Mouse (Mus musculus) heart, embryonic 12.5 days (tissue): Measurements from ENCODE around the gene Unc13b. TPM values are rescaled to one million over a fixed set of nuclear protein-coding genes. Genes with fewer than 3 reads are reported as not detected.

Source experiments
- ATAC-seq: fragments of 200-750 bp; cut with Nextera tagmentation; 2 replicates; pipeline ENCODE4 v1.8.0; 2017; ENCODE audit warnings: moderate TSS enrichment, moderate library complexity; ENCODE audit not compliant: insufficient number of reproducible peaks, low FRiP score
- H3K27ac ChIP-seq: fragments of 300-500 bp; sonication (generic); 2 replicates; pipeline ENCODE4 v1.5.1; 2016; ENCODE audit warnings: mild to moderate bottlenecking, moderate library complexity; ENCODE audit not compliant: poor library complexity, severe bottlenecking
- H3K27me3 ChIP-seq: fragments of 300-500 bp; sonication (generic); replicated peaks from 2 replicates; pipeline ENCODE4 v1.6.1; 2016; ENCODE audit warnings: mild to moderate bottlenecking, moderate library complexity
- H3K36me3 ChIP-seq: fragments of 300-500 bp; sonication (generic); 2 replicates; pipeline ENCODE4 v1.6.1; 2016; ENCODE audit warnings: mild to moderate bottlenecking, moderate library complexity
- H3K4me1 ChIP-seq: fragments of 300-500 bp; sonication (generic); replicated peaks from 2 replicates; pipeline ENCODE4 v1.6.1; 2016; ENCODE audit warnings: mild to moderate bottlenecking
- H3K4me2 ChIP-seq: fragments of 300-500 bp; sonication (generic); 2 replicates; pipeline ENCODE4 v1.6.1; 2016; ENCODE audit warnings: mild to moderate bottlenecking, moderate library complexity
- H3K4me3 ChIP-seq: fragments of 300-500 bp; sonication (generic); 2 replicates; pipeline ENCODE4 v1.5.1; 2016; ENCODE audit warnings: mild to moderate bottlenecking
- H3K9ac ChIP-seq: fragments of 300-500 bp; sonication (generic); 2 replicates; pipeline ENCODE4 v1.6.1; 2016; ENCODE audit warnings: mild to moderate bottlenecking, moderate library complexity
- H3K9me3 ChIP-seq: fragments of 300-500 bp; sonication (generic); replicated peaks from 2 replicates; pipeline ENCODE4 v1.6.1; 2016; ENCODE audit warnings: mild to moderate bottlenecking, moderate library complexity
- WGBS: fragments of 180-500 bp; shearing (Covaris S2); methylation state at CpG from one replicate; pipeline ENCODE4 v1.1.7; 2016; 5-methylcytosine and 5-hydroxymethylcytosine counted together
- polyA plus RNA-seq: library from polyadenylated mRNA; unstranded; fragments of >200 nt; fragmentation: Nextera tagmentation; extraction: Ambion mirVana; gene quantifications from 2 replicates; pipeline ENCODE4 v1.2.1, GENCODE M21; 2016

Gene Unc13b
- 15.1 and 15.8 TPM in 2 replicates for polyA plus RNA-seq

DNA sequence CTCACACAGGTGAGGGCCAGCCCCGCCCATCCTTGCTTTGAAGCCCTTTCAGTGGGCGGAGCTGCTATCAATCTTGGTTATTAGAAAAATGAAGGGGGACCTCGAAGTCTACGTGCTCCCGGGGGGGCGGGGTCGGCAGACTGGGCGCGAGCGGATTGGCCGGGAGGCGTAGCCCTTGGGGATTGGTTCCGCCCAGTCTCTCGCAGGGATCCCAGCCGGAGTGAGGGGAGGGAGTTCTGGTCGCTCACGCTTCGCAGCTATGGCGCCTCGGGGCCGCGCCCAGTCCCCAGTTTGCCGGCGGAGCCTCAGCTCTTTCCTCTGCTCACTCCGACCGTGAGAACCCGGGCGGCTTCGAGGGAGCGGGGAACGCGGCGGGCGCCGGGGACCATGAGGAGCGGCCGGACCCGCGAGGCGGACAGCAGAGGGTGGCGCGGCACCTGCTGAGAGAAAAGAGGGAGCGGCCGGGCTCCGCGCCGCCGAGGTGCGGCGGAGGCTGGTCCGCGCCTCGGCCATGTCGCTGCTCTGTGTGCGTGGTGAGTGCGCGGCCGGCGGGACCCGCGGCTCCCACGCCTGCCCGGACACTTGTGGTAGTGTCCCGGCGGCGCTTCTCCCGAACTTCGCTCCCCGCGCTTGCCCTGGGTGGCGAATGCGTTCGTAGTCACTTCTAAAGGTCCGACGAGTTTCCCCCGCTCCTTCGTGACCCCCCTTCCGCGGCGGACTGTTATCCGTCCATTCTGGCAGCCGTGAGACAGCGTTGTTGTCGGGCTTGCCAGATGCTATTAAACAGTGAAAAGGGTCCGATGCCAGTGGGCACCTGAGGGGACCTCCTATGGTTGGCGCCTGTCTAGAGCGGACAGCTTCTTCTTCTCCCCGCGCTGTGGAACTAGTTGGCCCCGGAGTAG, at the start of gene Unc13b:
Gene Unc13b (plus strand): TSS at position 201 of the 902 bp plus-strand sequence.
- Histone ChIP-seq H3K9ac (peak within 1 kb of the TSS; percentile 81), H3K9me3 (no peaks in the 10 kb centered on the region), H3K4me1 (peaks cover 15% of the 10 kb centered on the region; the same call in 1 of the 2 replicates), H3K27me3 (no peaks in the 10 kb centered on the region), H3K4me2 (peak within 1 kb of the TSS; percentile 83), H3K4me3 (peak within 1 kb of the TSS; percentile 76), H3K36me3 (no peaks in the 10 kb centered on the region), H3K27ac (peak within 1 kb of the TSS; percentile 77)
- under 1% methylated on average over 78 of the region's 90 CpGs for WGBS
- ATAC-seq: peak; percentile 97

DNA sequence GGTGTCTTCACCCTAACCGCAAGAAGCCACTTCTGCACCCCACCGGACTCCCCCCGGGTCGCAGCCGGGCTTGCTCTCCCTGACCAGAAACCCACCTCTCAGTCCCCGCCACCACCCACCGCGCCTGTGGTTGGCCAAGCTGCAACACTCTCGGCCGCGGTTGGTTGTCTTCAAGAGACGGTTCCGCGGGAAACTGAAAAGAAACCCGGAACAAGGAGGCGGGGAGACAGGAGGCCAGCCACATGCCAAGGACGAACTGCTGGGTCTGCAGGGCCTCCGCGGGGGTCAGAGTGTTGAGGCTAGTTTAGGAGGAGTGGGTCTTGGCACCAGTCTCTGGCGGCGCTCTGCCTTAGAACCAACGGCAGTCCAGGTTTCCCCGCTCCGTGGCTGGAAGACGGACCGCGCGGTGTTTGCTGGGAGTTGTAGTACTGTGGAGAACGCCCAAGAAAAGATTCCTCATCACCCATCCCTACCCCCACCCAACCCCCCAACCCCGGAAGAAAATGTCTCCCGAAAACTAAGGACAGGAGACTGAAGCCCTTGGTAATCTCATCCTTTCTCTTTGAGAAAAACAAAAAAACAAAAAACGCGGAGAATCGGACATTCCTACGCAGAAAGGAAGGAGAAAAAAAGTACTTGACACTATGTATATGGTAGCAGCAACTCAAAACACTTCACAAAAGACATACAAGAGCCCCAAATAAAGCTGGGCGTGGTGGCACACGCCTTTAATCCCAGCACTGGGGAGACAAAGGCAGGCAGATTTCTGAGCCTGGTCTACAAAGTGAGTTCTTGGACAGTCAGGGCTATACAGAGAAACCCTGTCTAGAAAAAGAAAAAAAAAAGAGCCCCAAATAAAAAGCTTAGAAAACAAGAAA, 48.4 kb upstream of the Unc13b start, which contains the start of gene Fancg:
Gene Fancg (minus strand): TSS at position 346 of the 878 bp plus-strand sequence.
- under 1% methylated on average over 37 of the region's 37 CpGs for WGBS
- Histone ChIP-seq H3K27me3 (no peaks in the 10 kb centered on the region), H3K4me3 (peak within 1 kb of the TSS; percentile 90), H3K9ac (peak within 1 kb of the TSS; percentile 76), H3K4me1 (peaks cover 18% of the 10 kb centered on the region), H3K9me3 (no peaks in the 10 kb centered on the region), H3K36me3 (peaks cover 8% of the 10 kb centered on the region; the same call in 1 of the 2 replicates), H3K27ac (peak within 1 kb of the TSS; percentile 76), H3K4me2 (peak within 1 kb of the TSS; percentile 82)
- ATAC-seq: peak; percentile 89

DNA sequence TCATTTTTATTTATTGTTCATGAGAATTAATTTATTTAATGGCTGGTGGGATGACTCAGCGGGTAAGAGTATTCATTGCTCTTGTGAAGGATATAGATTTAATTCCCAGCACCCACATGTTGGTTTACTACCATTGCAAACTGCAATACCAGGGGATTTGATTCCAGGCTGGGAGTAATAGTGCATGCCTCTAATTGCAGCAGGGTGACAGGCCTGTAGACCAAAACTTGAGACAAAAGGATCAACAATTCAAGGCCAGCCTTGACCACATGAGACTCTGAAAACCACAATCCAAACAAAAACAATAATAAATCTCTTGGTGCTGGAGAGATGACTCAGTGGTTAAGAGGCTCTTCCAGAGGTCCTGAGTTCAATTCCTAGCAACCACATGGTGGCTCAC, 46.7 kb upstream of the Unc13b start:
- H3K9me3 ChIP-seq: no peaks in the 10 kb centered on the region
- H3K4me3 ChIP-seq: no peak overlapping the region
- H3K9ac ChIP-seq: no peak overlapping the region
- no peaks in the 10 kb centered on the region for H3K27me3 ChIP-seq
- no peak overlapping the region for H3K27ac ChIP-seq
- peaks cover 9% of the 10 kb centered on the region for H3K36me3 ChIP-seq
- WGBS: 84% methylated on average over 1 of the region's 1 CpGs
- no peak for ATAC-seq
- H3K4me1 ChIP-seq: peaks cover 18% of the 10 kb centered on the region
- H3K4me2 ChIP-seq: no peak overlapping the region

DNA sequence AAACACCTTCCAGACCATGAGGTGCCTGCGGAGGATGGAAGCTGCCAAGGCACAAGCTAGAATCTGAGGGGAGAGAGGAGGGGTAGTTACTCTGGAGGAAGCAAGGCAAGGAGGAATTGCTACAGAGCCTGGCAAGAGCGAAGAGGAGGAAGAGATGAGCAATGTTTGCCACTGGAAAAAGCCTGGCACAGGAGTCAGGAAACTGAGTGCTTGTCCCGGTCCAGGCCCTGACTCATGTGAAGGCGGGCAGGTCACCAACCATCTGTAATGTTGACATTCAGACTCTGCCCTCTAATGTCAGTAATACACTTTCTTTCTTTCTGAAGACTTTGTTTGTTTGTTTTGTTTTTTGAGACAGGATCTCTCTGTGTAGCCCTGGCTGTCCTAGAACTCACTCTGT, 40.6 kb upstream of the Unc13b start:
- no peaks in the 10 kb centered on the region for H3K27me3 ChIP-seq
- H3K9me3 ChIP-seq: no peaks in the 10 kb centered on the region
- no peak overlapping the region for H3K4me2 ChIP-seq
- no peak overlapping the region for H3K9ac ChIP-seq
- ATAC-seq: no peak
- WGBS: 92% methylated on average over 4 of the region's 4 CpGs
- no peak overlapping the region for H3K27ac ChIP-seq
- peaks cover 65% of the 10 kb centered on the region for H3K36me3 ChIP-seq
- H3K4me1 ChIP-seq: peaks cover 7% of the 10 kb centered on the region; the same call in 1 of the 2 replicates
- no peak overlapping the region for H3K4me3 ChIP-seq

DNA sequence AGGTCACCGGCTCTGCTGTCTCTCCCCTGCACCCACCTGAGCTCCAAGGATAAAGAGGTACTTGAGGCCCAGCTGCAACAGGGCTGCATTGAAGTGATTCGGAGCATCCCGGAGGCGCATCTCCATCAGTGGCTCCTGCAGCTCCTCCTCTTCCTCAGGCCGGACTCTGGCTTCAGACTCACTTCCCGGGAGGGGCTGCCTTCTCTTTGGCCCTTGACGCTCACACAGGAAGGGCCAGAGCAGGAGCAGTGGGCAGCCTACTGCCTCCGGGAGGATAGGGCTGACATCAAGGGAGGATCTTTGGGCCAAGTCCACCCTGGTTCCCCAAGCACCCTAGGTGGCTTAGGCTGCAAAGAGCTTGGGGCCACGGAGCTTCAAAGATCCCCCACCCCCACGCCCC, 39.6 kb upstream of the Unc13b start:
- Histone ChIP-seq H3K27ac (no peak overlapping the region), H3K4me2 (no peak overlapping the region), H3K36me3 (peaks cover 71% of the 10 kb centered on the region), H3K4me3 (no peak overlapping the region), H3K9ac (no peak overlapping the region), H3K4me1 (no peaks in the 10 kb centered on the region), H3K27me3 (no peaks in the 10 kb centered on the region), H3K9me3 (no peaks in the 10 kb centered on the region)
- 94% methylated on average over 10 of the region's 10 CpGs for WGBS
- no peak for ATAC-seq

DNA sequence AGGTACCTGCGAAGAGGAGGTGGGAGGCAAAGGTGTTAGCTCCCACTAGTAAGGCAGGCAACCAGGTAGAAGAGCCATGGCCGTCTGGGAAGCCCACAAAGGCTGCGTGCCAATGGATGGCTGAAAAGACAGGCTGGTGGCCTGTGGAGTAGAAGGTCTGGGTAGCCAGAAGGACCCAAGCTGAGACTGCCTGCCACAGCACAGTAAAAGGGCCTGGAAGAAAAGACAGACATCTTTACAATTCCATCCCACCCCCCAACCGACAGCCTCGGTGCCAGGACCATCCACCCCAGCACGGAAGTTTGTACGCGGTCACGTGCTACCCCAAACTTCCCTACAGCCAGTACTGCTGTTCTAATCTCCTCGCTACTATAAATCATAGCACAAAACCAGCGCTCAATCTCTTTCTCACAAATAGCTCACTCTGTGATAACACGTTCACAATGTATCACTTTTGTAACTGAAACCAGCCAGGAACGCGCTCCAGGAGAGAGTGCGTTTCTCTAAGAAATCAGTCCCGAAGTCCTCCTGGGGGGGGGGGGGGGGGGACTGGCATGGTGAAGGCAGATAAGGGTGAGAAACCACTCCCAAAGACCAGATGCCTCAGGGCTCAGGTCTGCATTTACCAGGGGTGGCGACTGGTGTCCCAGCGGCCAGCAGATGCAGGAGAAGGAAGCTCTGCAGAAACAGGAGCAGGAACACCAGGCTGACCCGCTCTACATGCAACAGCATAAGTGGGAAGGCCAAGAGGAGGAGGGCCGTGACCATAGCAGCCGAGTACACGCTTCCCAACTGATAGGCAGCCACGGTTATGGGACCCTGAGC, 38.9 kb upstream of the Unc13b start:
- no peaks in the 10 kb centered on the region for H3K9me3 ChIP-seq
- WGBS: 85% methylated on average over 23 of the region's 23 CpGs
- H3K27me3 ChIP-seq: no peaks in the 10 kb centered on the region
- no peak overlapping the region for H3K4me3 ChIP-seq
- no peak overlapping the region for H3K4me2 ChIP-seq
- no peak for ATAC-seq
- H3K4me1 ChIP-seq: peaks cover 6% of the 10 kb centered on the region
- H3K27ac ChIP-seq: no peak overlapping the region
- no peak overlapping the region for H3K9ac ChIP-seq
- peaks cover 71% of the 10 kb centered on the region for H3K36me3 ChIP-seq

DNA sequence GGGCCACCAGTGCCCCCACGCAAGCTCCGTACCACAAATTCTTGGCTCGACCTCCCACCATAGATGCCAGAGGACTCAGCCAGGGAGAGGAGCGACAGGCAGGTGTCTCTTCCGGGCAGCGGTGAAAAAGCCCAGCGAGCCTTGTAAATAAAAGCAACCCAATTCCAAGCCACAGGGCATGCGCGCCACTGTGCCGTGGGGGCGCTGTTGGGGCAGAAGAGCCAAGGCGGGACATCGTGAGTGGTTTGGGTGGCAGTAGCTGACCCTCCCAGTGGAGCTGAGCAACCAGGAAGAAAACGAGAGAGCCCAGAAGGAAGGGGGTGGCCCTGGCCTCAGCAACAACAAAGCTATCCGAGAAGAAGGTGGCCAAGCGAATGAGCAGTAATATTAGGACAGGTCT, 37.9 kb upstream of the Unc13b start:
- H3K4me1 ChIP-seq: peaks cover 10% of the 10 kb centered on the region
- WGBS: 84% methylated on average over 16 of the region's 16 CpGs
- no peak overlapping the region for H3K27ac ChIP-seq
- H3K4me3 ChIP-seq: no peak overlapping the region
- H3K9me3 ChIP-seq: no peaks in the 10 kb centered on the region
- no peak overlapping the region for H3K9ac ChIP-seq
- ATAC-seq: no peak
- no peaks in the 10 kb centered on the region for H3K27me3 ChIP-seq
- H3K36me3 ChIP-seq: peaks cover 71% of the 10 kb centered on the region
- no peak overlapping the region for H3K4me2 ChIP-seq

DNA sequence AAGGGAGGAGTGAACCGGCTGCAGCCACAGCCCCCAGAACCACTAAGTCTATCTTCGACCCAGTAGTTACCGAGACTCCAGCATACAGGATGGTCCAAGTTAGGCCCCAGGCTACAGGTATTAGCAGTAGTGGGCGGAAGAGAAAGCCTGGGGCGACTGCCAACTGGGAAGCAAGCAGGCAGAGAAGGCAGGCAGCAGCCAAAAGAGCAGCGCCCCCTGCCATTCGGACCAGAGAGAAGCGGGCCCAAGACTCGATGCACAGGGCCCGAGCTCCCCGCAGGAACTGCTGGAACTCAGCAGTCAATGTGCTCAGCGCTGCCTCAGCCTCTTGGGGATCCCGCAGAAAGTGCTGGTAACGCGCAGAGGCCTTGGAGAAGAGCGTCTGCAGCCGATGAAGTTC, 37.4 kb upstream of the Unc13b start:
- ATAC-seq: no peak
- H3K27ac ChIP-seq: no peak overlapping the region
- no peak overlapping the region for H3K9ac ChIP-seq
- no peak overlapping the region for H3K4me2 ChIP-seq
- WGBS: 73% methylated on average over 17 of the region's 17 CpGs
- no peaks in the 10 kb centered on the region for H3K27me3 ChIP-seq
- H3K4me1 ChIP-seq: peaks cover 10% of the 10 kb centered on the region
- peaks cover 71% of the 10 kb centered on the region for H3K36me3 ChIP-seq
- H3K9me3 ChIP-seq: no peaks in the 10 kb centered on the region
- no peak overlapping the region for H3K4me3 ChIP-seq

DNA sequence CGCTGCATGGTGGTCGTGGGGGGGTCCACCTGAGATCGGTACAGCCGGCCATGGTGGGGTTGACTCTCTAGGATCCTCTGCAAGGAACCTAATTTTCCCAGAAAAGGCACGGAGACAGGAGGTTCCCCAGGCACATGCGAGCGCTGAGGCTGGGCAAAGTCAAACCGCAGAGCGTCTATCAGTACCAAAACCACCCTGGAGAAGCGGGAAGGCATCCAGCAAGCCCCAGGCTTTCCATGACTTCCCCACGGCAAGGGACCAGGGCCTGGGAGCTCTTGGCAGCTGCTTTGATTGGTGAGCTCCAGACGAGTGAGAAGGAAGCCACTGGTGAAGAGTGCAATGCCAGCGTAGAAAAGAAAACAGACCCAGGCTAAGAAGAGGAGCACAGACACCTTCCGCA, 34.1 kb upstream of the Unc13b start:
- ATAC-seq: no peak
- 78% methylated on average over 14 of the region's 14 CpGs for WGBS

DNA sequence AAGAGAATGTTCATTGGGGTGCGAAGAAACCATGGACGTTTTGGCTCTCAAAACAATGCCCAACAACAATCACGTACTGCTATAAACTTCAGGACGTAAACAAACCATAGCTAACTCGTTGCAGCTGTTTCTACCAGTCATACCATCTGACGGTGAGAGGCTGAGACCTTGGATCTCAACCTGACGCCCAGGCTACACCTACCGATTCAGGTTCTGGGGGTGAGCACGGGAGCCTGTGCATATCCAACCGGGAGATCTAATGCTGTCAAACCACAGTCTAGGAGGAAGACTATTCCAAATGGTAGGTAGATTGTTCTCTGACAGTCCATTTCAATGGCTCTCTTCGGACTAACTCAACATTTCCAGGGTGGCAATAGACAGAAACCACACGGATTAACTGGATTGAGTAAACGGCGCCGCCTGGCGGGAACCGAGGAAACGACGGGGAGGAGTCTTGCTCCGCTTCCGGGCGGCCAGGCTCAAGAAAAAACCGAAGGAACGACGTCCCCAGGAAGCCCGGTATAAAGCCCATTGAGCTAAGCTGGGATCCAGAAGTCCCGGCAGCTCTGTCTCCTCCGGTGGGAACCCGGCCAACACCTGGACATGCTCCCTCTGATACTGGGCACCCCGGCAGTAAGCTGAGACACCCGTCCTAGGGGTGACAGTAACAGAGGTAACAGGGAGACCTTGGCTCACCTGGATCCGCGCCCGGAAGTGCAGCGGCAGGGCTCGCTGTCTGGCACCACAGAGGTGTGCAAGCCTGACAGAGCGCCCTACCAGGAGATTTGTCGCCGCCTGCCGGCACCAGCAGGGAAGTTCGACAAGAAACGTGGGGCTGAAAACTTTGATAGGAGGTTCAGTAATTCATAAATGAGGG, 33.4 kb upstream of the Unc13b start, which contains the start of gene Pigo:
Gene Pigo (minus strand): TSS at position 736 of the 877 bp plus-strand sequence.
- peaks cover 69% of the 10 kb centered on the region for H3K36me3 ChIP-seq
- H3K4me2 ChIP-seq: peak within 1 kb of the TSS; percentile 75
- no peaks in the 10 kb centered on the region for H3K9me3 ChIP-seq
- H3K27me3 ChIP-seq: no peaks in the 10 kb centered on the region
- peak within 1 kb of the TSS; percentile 66 for H3K9ac ChIP-seq
- peak within 1 kb of the TSS; percentile 86 for H3K27ac ChIP-seq
- peak within 1 kb of the TSS; percentile 68 for H3K4me3 ChIP-seq
- 10% methylated on average over 42 of the region's 42 CpGs for WGBS
- H3K4me1 ChIP-seq: peaks cover 15% of the 10 kb centered on the region
- peak; percentile 89 for ATAC-seq

More for the DNA sequence above, 34.1 kb upstream of the Unc13b start:
- H3K4me2 ChIP-seq: peak overlapping the region; percentile 75
- peaks cover 10% of the 10 kb centered on the region for H3K4me1 ChIP-seq
- peak overlapping the region; percentile 68 for H3K4me3 ChIP-seq
- H3K27ac ChIP-seq: no peak overlapping the region
- peak overlapping the region; percentile 66 for H3K9ac ChIP-seq
- H3K9me3 ChIP-seq: no peaks in the 10 kb centered on the region
- H3K27me3 ChIP-seq: no peaks in the 10 kb centered on the region
- peaks cover 73% of the 10 kb centered on the region for H3K36me3 ChIP-seq
